Mouse (Mus musculus) testis, adult 2 months (tissue): ENCODE measurements around the gene Palld. TPM values are rescaled to one million over a fixed set of nuclear protein-coding genes. Genes with fewer than 3 reads are reported as not detected.
A peak's percentile ranks its signal among the peaks of the same experiment; 100 is the strongest.

Experiments
- H3K27ac ChIP-seq: fragments of 200-500 bp; 2 replicates; pipeline ENCODE4 v1.5.1; 2012; ENCODE audit warnings: low read depth, low read length; ENCODE audit not compliant: control insufficient read depth, insufficient read depth
- H3K27me3 ChIP-seq: fragments of 200-500 bp; 2 replicates; pipeline ENCODE4 v1.6.1; 2012; ENCODE audit warnings: mild to moderate bottlenecking, low read length, moderate library complexity; ENCODE audit not compliant: control insufficient read depth, insufficient read depth
- H3K36me3 ChIP-seq: fragments of 200-500 bp; 2 replicates; pipeline ENCODE4 v1.6.1; 2012; ENCODE audit warnings: mild to moderate bottlenecking, low read length; ENCODE audit not compliant: control insufficient read depth, insufficient read depth
- H3K4me1 ChIP-seq: fragments of 200-500 bp; 2 replicates; pipeline ENCODE4 v1.6.1; 2012; ENCODE audit warnings: low read length; ENCODE audit not compliant: control insufficient read depth, insufficient read depth
- H3K4me3 ChIP-seq: fragments of 200-500 bp; 2 replicates; pipeline ENCODE4 v1.5.1; 2012; ENCODE audit warnings: low read depth, mild to moderate bottlenecking, low read length, moderate library complexity, mixed read lengths; ENCODE audit not compliant: control insufficient read depth
- CTCF ChIP-seq: fragments of 200-500 bp; IDR thresholded peaks from 2 replicates; pipeline ENCODE4 v1.5.1; 2012; ENCODE audit warnings: low read depth, mild to moderate bottlenecking, inconsistent platforms, low read length, moderate library complexity; ENCODE audit not compliant: control insufficient read depth, insufficient read depth, insufficient replicate concordance
- POLR2A ChIP-seq: fragments of 200-500 bp; IDR thresholded peaks from 2 replicates; pipeline ENCODE4 v1.6.1; 2012; ENCODE audit warnings: low read depth, mild to moderate bottlenecking, inconsistent platforms, low read length, moderate library complexity; ENCODE audit not compliant: control insufficient read depth
- polyA plus RNA-seq: library from polyadenylated mRNA; depleted of rRNA; stranded (reverse); fragments of >200 nt; gene quantifications from 2 replicates; pipeline ENCODE4 v1.2.3, GENCODE M21; 2012

The Palld gene
- polyA plus RNA-seq, 1 experiment, result 7.8 TPM

DNA sequence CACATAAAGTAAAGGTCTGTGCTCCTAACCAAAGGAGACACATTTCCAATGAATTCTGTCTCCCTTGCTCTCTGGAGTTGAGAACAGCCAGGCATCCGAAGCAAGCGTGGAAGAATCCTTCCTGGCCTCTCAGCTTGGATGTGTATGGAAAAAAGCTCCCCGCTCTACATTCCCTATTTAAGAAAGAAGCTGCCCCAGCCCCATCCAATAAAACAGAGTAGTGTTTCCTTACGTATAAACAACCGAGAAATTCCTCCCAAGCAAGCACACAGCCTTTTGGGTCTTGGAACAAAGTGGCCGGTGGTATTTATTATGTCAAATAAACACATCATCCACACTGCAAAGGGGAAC is 295.1 kb downstream of the Palld start:
- H3K36me3 ChIP-seq, result no peaks in the 10 kb centered on the region
- H3K4me1 ChIP-seq, result no peaks in the 10 kb centered on the region
- no peak overlapping the region for H3K4me3 ChIP-seq
- TF ChIP-seq CTCF (no peak), POLR2A (no peak)
- no peaks in the 10 kb centered on the region for H3K27me3 ChIP-seq
- H3K27ac ChIP-seq, result no peak overlapping the region

DNA sequence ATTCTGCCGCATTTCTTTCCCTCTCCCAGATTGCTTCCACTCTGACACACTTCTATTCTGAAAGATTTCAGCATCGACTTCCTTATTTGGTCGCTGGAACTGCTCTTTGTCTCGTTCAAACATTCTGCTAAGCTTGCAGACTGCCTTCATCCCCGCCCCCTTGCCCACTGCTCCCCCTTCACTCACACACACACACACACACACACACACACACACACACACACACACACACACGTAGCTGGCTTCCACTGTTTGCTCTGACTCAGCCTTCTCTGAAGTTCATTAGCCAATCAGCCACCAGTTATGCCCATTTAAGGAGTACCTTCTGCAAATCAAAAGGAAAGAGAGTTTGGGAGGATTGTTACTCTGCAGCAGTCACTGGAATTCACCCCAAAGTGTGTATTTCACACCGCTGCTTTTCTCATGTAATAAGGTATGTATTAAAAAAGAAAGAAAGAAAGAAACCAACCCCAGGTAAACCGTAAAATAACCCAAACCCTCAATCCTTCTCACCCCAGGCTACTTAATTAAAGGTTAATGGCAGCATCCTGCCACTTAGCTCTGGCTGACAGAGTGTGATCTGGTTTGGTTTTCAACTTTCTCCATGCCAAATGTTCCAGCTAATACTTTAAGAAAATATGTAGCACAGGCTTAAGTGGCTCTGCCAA is 295.6 kb downstream of the Palld start:
- H3K4me3 ChIP-seq, result no peak overlapping the region
- H3K27ac ChIP-seq, result 0 out of 2 replicates have a peak overlapping the region, but pooled peaks have one; percentile 29
- H3K27me3 ChIP-seq, result no peaks in the 10 kb centered on the region
- TF ChIP-seq POLR2A (no peak), CTCF (no peak)
- no peaks in the 10 kb centered on the region for H3K36me3 ChIP-seq
- H3K4me1 ChIP-seq, result no peaks in the 10 kb centered on the region

DNA sequence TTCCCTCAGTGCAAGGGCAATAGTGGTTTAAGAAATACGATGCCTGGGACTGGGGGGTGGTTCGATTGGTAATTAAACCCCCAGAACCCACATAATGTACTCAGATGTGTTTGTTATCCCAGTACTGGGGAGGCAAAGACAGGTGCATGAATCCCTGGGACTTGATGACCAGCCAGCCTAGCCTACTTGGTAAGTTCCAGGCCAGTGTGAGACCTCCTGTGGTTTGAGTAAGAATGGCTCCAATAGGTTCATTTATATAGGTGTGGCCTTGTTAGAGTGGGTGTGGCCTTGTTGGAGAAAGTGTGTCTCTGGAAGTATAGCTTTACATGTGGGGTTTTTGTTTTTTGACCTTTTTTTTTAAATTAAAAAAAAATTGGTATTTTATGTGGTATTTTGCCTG is 297.6 kb downstream of the Palld start:
- Histone ChIP-seq H3K36me3 (no peaks in the 10 kb centered on the region), H3K4me3 (no peak overlapping the region), H3K27ac (no peak overlapping the region), H3K27me3 (no peaks in the 10 kb centered on the region), H3K4me1 (no peaks in the 10 kb centered on the region)
- TF ChIP-seq POLR2A, result no peak
- TF ChIP-seq CTCF, result no peak

DNA sequence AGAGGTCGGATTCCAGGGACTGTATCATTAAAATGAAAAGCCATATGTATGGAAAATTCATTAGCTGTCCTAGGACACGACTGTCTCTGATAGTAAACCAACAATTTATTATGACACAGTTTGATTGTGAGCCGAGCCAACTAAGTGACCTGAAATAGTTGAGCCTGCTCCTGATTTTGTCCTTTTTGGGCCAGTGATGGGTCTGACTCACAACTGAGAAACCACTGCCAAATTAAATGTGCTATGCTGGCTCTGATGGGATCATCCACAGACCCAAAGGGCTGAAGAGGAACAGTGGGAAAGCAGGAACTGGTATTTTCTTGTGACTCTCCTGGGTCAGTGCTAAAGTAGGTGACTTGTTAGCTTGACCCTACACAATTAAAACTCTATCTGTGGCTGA is 305.6 kb downstream of the Palld start:
- Histone ChIP-seq H3K36me3 (no peaks in the 10 kb centered on the region), H3K27me3 (no peaks in the 10 kb centered on the region)
- no peak for TF ChIP-seq CTCF
- no peak for TF ChIP-seq POLR2A

DNA sequence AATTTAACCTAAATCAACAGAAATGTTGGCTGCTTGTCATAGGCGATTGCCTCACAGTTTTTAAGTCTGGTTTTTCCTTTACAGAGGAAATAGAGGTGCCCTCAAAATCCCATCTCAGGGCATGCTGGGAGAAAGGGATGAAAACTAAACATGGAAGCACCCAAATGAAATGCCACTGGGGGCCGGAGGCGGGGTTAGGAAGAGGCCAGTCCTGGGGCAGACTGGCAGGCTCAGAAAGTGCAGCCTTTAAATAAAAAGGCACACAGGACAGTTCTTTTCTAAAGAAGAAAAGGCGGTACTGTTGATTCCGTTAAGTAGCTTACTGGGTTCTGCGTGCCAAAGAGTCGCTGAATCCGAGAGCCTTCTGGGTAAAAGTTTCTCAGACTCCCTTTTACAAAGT is 311.0 kb downstream of the Palld start:
- Histone ChIP-seq H3K27me3 (no peaks in the 10 kb centered on the region), H3K36me3 (no peaks in the 10 kb centered on the region), H3K4me1 (peaks cover 16% of the 10 kb centered on the region), H3K4me3 (peak overlapping the region; percentile 4; the same call in 1 of the 2 replicates), H3K27ac (no peak overlapping the region)
- TF ChIP-seq POLR2A (no peak), CTCF (no peak)

More for the DNA sequence above, 305.6 kb downstream of the Palld start:
- Histone ChIP-seq H3K4me1 (no peaks in the 10 kb centered on the region), H3K4me3 (no peak overlapping the region), H3K27ac (no peak overlapping the region)

DNA sequence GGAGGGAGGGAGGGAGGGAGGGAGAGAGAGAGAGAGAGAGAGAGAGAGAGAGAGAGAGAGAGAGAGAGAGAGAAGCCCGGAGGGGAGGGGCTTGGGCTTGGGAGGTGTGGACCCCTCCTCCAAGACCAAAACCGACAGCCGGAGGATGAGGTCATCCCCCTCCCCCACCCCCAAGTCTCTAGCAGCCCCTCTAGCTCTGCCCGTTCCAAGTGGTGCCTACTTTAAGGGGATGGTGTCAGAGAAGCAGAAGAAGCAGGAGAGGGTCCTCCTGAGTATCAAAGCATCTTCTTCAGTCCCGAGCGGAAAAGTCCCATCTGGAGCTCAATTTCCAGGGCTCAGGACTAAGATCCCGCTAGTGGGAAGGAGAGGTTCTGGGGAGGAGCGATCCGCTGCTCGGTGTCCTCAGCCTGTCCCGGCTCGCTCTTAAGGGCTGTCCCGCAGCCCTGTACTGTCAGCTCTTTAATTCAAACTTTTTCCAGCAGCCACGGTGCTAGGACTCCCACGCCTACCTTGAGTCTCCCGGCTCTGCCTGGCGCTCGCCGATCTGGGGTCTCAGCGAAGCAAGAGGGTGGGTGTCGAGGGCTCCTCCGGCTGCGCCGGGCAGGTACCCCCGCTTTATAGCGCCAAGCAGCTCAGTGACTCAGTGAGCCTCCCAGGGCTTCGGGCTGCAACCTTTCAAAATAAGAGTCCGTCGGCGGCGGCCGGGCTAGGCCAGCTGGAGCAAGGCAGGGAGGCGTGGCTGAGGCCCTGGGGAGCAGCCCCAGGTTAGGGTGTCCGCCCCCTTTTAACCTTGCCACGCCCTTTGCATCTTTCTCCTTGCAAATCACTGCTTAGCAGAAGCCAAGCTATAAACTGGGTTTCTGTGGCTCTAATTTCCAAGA is 311.7 kb downstream of the Palld start:
- Histone ChIP-seq H3K27ac (no peak overlapping the region), H3K4me1 (peaks cover 16% of the 10 kb centered on the region), H3K27me3 (no peaks in the 10 kb centered on the region), H3K36me3 (no peaks in the 10 kb centered on the region), H3K4me3 (peak overlapping the region; percentile 85)
- TF ChIP-seq POLR2A, result no peak
- TF ChIP-seq CTCF, result no peak

DNA sequence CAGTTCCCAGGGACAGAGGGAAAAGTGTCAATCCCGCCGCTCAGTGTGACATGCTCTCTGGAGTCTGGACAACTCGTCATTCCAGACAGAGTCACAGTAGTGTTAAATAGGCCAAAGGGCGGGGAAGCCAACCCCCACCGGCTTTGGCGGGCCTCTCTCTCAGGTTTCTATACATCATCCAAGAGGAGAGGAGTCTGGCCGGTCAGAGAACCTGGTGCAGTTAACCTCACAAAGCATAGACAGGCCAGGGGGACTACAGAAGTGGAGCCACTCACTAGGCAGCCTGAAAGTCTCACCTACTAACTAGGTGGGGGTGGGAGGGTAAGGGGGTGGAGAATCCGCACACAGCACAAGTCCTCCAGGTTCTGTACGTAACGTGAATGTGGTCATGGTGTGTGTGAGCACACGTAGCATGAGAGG is 312.5 kb downstream of the Palld start:
- Histone ChIP-seq H3K4me3 (no peak overlapping the region), H3K4me1 (peaks cover 16% of the 10 kb centered on the region), H3K27ac (no peak overlapping the region), H3K27me3 (no peaks in the 10 kb centered on the region), H3K36me3 (no peaks in the 10 kb centered on the region)
- TF ChIP-seq POLR2A (no peak), CTCF (no peak)

DNA sequence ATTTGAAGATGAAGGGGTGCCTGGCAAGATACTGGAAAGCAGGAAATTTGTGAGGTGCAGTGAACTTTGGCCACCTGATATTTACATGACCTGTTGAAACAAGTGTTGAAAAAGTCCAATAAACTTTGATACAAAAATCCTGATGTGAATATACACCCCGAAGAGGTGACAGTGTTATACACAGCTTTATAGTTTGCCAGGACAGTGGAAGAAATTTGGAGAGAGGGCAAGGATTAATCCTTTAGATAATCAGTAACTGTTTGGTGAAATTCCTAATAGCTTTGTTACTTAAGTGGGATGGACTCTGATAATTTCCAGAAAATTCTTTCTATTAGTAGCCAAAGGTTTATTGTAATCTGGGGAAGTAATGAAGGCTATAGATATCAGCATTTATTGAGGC is 314.2 kb downstream of the Palld start:
- no peak for TF ChIP-seq POLR2A
- no peak for TF ChIP-seq CTCF
- no peaks in the 10 kb centered on the region for H3K27me3 ChIP-seq
- no peak overlapping the region for H3K4me3 ChIP-seq
- no peak overlapping the region for H3K27ac ChIP-seq
- peaks cover 16% of the 10 kb centered on the region for H3K4me1 ChIP-seq
- no peaks in the 10 kb centered on the region for H3K36me3 ChIP-seq
